Mouse (Mus musculus): ENCODE data around the gene Nr4a1. TPM values are rescaled to one million over a fixed set of nuclear protein-coding genes. Genes with fewer than 3 reads are reported as not detected.
A peak's percentile ranks its signal among the peaks of the same experiment; 100 is the strongest.

The Nr4a1 gene
- total RNA-seq (2021) = 10 to 100 TPM; 25.3 to 26.0 TPM
- long read RNA-seq, experiment 1, transcript Nr4a1-202 (8 exons, 2,553 nt) = major isoform, 5 of 13 reads
- long read RNA-seq, experiment 1, partial matches to known transcripts = 1 of 13 reads
- long read RNA-seq, experiment 1, other reads (novel, unspliced or antisense) = 4 of 13 reads
- long read RNA-seq, experiment 2, transcript Nr4a1-202 (8 exons, 2,553 nt) = major isoform, 7 of 18 reads
- long read RNA-seq, experiment 2, partial matches to known transcripts = 1 of 18 reads
- long read RNA-seq, experiment 2, other reads (novel, unspliced or antisense) = 6 of 18 reads

DNA sequence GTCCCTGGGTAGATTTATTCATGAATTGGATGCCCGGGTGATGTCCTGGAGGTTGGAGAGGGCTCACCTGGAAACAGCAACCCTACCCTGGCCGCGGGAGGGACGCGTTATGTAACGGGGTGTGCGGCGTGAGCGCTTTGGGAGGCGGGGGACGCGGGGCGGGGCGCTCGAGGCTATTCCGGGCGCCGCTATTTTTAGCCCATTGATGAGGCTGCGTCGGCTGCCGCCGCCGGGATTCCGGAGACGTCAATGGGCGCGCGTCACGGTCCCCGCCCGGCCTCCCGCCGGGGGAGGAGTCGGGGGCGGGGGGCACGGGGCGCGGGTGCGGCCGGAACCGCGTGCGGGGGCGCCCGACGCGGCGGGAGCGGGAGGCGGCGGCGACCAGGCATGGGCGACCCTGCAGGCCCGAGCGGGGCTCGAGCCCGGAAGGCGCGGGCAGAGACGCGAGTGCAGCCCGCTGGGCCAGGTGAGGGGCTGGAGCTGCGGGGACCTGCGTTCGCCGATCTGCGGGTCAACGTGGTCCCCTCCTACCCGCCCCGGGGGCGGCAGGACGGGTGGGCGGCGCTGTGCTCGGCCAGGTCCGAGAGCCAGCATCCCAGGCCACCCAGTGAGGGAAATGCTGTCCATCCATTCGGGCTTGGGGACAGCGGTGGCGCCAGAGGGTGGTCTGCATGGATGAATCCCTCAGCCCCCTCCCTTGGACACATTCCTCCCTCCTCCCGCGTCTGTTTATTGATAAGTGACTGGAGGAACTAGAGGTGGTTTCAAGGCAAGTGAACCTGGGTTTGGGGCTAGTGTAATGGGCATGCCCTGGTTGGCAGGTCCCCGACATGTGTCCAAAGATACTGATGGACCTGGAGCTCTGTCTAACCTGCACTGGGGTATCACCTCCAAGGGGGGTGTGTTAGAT, at the start of gene Nr4a1:
Gene Nr4a1 (plus strand): TSS at position 384 of the 910 bp plus-strand sequence.
- peak; percentile 62 to 74 for DNase-seq (ENCODE audit: low spot score in 2 of 2)

DNA sequence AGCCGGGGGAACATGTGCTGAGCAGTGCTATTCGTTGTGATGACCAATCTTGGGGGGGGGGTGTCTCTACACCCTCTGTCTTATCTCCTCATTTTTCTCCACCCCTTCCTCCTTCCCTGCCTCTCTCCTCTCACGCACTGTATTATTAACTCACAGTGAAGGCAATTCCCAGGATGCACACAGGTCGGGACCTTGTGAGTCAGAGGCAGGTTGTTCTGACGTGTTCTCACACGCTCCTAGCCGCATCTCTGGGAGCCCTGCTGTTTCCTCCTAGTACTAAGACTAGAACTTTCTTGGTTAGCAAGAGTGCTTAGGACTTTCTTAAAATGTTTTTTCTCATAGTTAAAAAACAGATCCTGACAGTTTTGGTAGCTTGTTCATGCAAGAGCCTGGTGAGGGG, 49.3 kb upstream of the Nr4a1 start:
- DNase-seq (ENCODE audit: low spot score in 2 of 2) = no peak

DNA sequence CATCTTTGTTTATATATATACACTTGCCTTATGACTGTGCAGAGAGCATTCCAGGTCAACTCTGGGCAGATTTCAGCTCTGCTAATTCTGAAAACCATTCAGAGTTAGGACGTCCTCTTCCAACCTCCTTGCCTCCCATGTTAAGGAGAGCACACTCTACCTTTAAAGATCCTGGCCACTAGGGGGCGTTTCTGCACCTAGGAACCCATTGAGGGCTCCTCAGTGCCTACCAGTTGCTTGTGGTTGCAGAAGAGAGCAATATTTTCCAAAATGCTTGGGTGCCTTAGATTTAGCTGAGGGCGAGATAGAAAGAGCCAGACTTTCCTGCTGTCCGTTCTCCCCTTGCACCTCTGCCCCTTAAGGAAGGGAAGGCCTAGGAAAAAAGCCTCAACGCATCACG, 43.8 kb upstream of the Nr4a1 start:
- peak in 1 of 2 experiments; percentile 53 for DNase-seq (ENCODE audit: low spot score in 2 of 2)

DNA sequence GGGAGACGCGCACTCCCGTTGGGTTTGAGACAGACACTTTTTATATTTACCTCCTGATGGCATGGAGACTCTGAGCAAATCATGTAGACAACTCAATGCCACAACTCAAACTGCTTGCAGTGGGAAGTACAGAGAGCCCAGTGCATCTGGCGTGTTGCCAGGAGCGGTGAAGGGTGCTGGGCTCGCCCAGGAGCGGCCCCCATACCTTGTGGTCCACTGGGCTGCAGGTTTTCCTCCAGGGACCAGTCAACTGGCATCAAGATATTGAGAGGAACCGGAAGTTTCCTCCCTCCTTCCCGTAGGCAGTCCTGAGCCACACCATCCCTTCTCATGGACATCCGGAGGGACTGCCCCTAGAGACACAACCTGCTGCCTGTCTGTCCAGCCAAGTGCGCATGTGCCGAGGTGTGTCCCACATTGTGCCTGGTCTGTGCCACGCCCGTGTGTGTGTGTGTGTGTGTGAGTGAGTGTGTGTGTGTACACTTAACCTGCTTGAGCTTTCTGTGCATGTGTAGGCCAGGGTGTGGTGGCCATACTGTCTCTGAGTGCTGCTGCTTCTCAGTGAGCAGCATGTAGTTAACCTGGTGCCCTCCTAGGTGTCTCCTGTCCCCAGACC, 43.0 kb upstream of the Nr4a1 start:
- no peak for DNase-seq (ENCODE audit: low spot score in 2 of 2)

DNA sequence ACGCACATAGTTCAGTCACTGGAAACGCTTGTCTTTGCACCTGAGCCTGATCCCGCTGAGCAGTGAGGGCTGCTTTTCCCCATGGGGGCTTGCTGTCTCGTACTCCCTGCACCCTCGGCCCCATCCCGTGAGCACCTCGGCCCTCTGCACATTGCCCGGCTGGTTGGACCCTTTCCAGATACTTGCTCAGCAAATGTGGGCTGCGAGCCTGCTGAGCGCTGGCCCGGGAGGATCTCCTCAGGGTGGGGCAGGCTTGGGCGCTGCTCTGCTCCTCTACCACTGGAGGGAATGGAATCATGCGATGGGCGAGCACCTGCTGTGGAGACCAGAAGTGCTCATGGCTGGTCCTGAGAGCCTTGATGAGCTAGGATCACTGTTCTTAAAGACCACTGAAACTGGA, 41.6 kb upstream of the Nr4a1 start:
- peak in 1 of 2 experiments; percentile 41 for DNase-seq (ENCODE audit: low spot score in 2 of 2)

DNA sequence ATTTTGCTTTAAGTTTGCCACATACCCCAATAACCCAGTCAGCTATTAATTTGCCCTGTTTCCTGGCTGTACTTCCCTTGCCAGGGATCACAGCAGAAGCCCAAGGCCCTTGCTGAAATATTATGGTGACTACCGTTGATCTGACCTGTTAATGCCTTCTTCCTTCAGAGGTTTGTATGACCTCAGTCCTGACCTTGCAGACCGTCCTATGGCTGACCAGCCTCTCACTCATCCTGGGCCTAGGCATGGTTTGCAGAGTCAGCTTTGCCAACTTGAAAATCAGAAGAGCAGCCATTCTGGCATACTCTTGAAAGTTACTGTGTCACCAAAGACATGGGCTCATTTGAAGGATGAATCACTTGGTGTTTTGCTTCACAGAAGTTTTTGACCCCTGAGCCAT, 38.9 kb upstream of the Nr4a1 start:
- no peak for DNase-seq (ENCODE audit: low spot score in 2 of 2)

DNA sequence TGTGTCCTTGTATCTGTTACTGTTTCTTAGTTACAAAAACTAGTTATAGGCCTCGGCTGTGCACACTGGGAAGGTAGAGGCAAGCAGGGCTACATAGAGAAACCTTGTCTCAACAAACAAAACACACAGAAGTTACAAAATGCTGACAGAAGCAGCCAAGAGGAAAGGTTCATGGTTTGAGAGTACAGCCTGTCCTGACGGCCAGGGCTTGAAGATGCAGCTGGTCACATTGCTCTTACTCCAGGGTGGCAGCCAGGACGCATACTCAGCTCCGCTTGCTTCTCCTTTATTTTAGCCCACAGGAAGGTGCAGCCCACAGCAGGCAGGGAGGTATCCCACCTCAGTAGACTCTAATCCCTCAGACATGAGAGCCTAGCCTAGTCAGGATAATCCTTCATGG, 38.0 kb upstream of the Nr4a1 start:
- DNase-seq (ENCODE audit: low spot score in 2 of 2) = no peak

DNA sequence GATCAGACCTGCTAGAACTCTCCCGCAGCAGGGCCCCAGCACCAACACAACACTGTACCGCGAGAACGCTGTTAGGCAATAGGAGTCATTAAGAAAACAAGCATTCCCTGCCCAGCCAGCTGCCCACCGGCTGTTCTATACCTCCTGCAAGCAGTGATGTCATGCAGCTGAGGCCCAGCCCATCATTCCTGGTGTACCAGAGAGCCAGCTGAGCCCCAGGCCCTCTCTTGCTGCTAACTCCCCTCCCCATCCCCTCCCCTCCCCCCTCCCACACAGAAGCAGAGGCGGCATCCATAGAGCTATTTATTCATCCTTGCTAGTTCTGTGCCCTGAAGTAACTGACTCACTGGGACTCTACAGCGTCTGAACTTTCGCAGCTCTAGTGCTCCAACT, 33.2 kb upstream of the Nr4a1 start:
- no peak for DNase-seq (ENCODE audit: low spot score in 2 of 2)

DNA sequence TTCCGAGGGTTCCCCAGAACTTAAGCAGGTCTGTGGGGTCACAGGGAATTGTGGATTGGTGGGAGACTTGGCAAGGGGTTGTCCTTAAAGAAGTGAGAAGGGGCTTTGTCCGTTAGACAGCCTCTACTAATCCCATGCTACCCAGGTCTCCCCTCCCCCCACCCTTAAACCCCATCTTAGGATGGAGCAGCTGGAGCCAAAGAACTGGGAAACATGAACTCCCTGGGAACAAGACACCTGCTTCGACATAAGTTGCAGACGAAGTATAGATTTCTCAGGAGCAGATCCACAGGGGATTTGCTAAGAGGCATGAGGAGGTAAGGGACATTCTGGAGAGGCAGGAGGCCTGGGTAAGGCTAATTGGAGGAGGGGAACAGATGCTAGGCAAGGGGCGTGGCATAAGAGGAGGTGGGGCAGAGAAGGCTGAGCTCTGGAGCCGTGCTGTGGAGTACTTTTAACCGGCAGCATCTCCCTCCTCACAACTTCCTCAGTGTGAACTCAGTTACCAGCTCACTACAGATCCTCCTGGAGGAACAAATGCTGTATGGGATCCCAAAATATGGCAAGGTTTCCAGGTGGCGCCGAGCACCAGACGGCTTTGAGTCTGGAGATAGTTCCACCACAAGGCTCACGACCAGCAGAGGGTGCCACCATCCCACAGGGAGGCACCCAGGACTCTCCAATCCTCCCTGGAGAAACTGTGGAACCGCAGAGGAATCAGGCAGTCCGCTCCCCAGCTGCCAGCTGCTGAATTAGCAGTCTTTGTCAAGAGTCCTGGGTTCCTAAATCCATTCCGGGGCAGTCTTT, 32.6 kb upstream of the Nr4a1 start:
- peak; percentile 78 to 89 for DNase-seq (ENCODE audit: low spot score in 2 of 2)

DNA sequence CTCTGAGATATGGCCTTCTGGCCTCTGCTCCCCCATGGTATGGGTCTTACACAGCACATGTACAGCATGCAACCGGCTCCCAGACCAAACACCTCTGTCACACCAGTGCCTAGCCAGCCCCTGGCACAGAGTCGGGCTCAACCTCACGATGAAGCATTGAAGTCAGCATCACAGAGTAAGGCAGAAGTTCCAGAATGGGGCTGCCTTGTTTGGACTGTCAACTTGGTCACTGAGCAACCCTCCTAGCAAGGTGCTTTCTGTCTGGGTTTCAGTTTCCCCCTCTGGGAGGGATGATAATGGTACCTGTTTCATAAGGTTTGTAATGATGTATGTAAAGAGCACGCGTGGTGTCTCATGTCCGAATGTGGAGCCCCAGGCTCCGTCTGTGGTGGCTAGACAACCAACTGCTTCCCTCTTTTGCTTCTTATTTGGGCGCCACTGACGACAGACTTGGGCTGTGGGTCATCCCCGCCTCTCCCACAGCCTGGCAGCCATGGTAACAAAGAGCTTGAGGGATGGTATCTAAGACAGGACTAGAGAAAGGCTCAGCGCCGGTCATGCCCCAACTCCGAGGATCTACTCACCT, 31.1 kb upstream of the Nr4a1 start:
- DNase-seq (ENCODE audit: low spot score in 2 of 2) = no peak

DNA sequence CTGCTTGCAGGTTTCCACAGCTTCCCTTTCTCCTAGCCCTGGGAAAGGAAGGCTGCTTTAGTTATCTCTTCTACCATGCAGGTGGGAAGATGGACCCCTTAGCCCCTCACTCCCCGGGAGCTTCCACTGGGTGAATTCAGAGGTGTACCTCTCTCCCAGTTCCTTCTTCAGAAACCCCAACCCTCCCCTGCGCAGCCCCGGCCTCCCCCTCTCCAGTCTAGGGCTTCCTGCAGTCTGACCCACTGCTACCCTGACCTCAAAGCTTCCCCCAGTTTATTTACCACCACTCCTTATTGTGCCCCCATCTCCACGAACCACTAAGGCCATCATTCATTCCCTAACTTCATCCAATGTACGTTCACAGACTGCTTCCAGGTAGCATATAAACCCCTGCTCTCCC, 30.5 kb upstream of the Nr4a1 start:
- no peak for DNase-seq (ENCODE audit: low spot score in 2 of 2)

DNA sequence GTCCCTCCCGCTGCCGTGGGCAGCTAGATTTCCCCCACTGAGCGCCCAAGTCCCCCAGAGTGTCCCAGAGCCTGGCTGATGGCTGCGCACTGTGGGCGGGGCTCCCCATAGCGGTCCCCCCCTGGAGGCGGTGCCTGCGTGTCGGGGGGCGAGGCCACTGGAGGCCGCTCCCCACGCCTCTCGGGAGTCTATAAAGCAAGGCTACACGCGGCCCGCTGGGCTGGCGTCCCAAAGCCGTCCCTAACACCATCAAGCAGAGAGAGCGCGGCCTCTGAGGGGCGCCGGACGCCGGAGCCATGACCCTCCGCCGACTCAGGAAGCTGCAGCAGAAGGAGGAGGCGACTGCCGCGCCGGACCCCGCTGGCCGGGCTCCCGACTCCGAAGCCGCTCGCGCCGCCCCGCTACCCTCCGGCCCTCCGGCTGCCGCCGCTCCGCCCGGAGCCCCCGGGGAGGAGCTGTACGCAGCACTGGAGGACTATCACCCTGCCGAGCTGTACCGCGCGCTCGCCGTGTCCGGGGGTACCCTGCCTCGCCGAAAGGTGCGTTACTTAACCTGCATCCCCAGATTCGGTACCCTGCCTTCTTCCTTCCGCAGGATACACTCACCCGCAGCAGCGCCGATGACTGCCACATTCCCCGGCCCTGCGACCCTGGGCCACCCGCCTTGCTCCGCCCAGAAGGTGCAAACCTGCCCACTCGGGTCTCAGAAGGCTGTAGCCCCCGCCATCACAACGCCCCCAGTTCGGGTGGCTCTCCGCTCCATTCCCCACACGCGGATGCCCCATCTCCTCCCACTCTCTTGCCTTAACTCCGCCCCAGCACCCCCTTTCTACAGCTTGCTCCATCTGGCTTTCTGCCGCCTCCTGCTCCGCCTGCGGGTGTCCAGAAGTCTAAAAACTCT, 29.8 kb upstream of the Nr4a1 start, which contains the start of gene Grasp:
Gene Grasp (plus strand): TSS at position 183 of the 901 bp plus-strand sequence.
- DNase-seq (ENCODE audit: low spot score in 2 of 2) = peak; percentile 87 to 92

DNA sequence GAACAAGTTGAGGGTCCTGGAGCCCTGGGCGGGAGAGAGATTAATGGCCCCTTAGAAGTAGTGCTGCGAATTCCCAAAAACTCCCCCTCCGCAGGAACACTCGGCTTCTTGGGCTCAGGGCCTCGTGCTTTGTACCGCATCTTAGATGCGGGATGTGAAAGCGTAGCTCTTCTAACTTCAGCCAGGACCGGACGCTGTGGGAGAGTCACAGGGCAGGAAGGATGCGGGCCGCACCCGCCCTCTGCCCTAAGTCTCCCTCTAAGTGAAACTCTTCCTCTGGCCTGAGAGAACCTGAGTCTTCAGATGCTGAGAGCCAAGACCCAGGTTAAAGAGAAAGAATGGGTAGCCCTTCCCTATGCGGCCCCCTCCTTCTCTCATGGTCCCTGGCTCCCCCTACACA, 29.1 kb upstream of the Nr4a1 start:
- peak in 1 of 2 experiments; percentile 26 for DNase-seq (ENCODE audit: low spot score in 2 of 2)

DNA sequence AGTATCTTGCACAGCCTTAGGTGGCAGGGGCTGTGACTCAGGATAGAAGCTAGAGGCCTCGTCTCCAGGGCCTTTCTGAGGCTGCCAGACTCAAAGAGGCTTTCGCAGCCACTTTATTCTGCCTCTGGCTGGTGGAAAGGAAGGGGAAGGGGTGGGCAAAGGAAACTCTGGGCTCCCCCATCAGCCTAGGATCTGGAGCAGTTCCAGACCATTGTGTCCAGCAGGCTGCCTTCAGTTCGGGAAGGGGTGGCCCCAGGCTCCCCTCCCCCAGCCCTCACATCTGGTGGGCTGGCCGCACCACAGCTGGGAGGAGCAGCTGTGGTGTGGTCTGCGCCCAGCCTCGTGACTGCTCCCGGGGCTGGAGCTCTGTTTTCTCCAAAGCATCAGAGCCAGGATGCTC, 26.1 kb upstream of the Nr4a1 start:
- DNase-seq (ENCODE audit: low spot score in 2 of 2) = peak; percentile 68 to 83

DNA sequence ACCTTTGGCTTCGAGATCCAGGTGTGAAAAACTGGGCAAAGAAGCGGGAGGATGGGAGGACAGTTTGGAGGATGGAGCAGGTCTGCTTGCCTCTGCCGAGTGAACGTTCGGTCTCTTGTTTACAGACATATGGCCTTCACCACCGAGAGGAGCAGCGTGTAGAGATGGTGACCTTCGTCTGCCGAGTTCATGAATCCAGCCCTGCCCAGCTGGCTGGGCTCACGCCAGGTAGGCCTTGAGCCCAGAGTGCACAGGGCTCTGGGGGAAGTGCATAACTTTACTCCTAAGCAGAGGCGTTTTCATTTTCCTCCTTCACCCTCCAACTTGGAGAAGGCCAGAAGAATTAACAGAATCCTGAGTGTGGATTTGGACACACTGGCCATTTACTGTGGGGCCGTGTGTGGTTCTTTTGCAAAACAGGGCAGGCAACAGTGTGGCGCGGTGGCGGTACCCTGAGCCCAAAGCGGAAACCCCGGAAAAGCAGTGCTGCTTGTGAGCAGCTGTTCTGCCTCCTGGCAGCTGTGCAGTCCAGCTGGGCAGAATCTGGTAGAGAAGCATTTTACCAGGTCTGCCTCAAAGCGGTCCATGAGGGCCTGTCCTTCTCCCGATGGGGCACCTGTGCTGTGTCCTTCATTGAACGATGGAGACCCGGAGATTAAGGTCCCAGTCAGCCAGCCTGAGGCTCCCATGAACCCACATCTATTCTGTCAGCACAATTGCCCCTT, 25.0 kb upstream of the Nr4a1 start:
- DNase-seq (ENCODE audit: low spot score in 2 of 2) = peak in 1 of 2 experiments; percentile 73

DNA sequence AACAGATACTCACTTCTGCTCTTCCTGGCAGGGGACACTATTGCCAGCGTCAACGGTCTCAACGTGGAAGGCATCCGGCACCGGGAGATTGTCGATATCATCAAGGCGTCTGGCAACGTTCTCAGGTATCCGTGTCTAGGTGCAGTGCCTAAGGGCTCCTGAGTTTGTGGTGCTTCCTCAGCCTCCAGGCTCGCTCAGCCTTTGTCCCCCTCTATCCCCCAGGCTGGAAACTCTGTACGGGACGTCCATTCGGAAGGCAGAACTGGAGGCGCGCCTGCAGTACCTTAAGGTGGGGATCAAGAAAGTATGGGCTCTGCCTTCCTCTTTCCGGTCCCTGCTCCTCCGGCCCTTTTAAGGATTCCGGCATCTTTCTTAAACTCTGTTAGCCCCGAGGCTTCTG, 23.6 kb upstream of the Nr4a1 start:
- DNase-seq (ENCODE audit: low spot score in 2 of 2) = peak in 1 of 2 experiments; percentile 7

DNA sequence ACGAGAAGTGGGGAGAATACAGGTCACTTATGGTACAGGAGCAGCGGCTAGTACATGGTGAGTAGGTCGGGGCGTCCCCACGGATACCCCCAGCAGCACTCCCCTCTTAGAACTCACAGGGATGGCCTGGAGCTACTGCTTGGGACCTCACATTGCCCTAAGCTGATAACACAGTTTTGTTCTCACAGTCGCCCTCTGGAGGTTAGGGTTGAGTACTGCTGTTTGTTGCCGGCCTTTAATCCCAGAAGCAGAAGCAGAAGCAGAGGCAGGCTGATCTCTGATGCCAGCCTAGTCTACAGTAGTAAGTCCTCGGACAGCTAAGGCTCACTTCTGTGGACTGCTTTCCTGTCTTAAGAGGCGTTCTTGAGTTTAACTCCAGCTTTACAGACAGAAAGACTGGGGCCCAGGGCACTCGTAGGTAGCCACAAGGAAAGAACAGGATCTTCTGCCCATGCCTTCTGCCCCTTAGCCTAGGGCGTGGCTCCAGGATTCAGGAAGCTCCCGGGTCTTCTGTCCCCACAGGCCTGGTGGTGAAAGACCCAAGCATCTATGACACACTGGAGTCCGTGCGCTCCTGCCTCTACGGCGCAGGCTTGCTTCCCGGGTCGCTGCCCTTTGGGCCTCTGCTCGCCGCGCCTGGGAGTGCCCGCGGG, 22.9 kb upstream of the Nr4a1 start:
- DNase-seq (ENCODE audit: low spot score in 2 of 2) = peak in 1 of 2 experiments; percentile 23

DNA sequence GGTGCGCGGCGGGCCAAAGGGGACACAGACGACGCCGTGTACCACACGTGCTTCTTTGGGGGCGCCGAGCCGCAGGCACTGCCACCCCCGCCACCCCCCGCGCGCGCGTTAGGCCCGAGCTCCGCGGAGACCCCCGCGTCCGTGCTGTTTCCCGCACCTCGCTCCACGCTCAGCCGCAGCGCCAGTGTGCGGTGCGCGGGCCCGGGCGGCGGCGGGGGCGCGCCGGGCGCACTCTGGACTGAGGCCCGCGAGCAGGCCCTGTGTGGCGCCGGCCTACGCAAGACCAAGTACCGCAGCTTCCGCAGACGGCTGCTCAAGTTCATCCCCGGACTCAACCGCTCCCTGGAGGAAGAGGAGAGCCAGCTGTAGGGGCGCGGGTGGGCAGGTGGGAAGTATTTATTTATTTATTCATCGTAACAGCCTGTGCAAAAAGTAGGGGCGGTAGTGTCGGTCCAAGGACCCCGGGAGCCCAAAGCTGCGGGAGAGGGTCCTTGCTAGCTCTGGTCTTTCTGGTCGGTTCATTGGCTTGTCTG, 22.4 kb upstream of the Nr4a1 start:
- DNase-seq (ENCODE audit: low spot score in 2 of 2) = peak in 1 of 2 experiments; percentile 6

All from gastrocnemius, postnatal 4 days (tissue).